Mouse (Mus musculus): ENCODE measurements around the gene Aste1. TPM values are rescaled to one million over a fixed set of nuclear protein-coding genes. Genes with fewer than 3 reads are reported as not detected.
A peak's percentile ranks its signal among the peaks of the same experiment; 100 is the strongest.

Gene Aste1
- 13.7 and 16.1 TPM in 2 replicates for polyA plus RNA-seq (2016; fragmentation: Nextera tagmentation; extraction: Ambion mirVana)

GRCm38 (mm10) chr9:105395218-105395627 is at the start of gene Aste1, which contains the start of gene Nek11:
Gene Aste1, plus strand, starts transcription at chr9:105395392.
Gene Nek11, minus strand, starts transcription at chr9:105395524.
- WGBS: under 1% methylated on average over 44 of the region's 44 CpGs
- Histone ChIP-seq H3K27me3 (ENCODE audit: insufficient read depth, poor library complexity, severe bottlenecking) (no peaks in the 10 kb centered on the region), H3K4me3 (peak within 1 kb of the TSS; percentile 77), H3K36me3 (peaks cover 26% of the 10 kb centered on the region), H3K27ac (peak within 1 kb of the TSS; percentile 91), H3K9me3 (no peaks in the 10 kb centered on the region), H3K4me1 (peaks cover 5% of the 10 kb centered on the region)
- peak; percentile 97 for DNase-seq (ENCODE audit: low spot score)

- no peaks in the 10 kb centered on the region for H3K36me3 ChIP-seq
- no peaks in the 10 kb centered on the region for H3K4me1 ChIP-seq
- no peak for DNase-seq (ENCODE audit: low spot score)
- 75% methylated on average over 10 of the region's 10 CpGs for WGBS
- H3K27ac ChIP-seq: no peak overlapping the region
- no peak overlapping the region for H3K4me3 ChIP-seq
- H3K27me3 ChIP-seq (ENCODE audit: insufficient read depth, poor library complexity, severe bottlenecking): no peaks in the 10 kb centered on the region
- H3K9me3 ChIP-seq: no peaks in the 10 kb centered on the region
Observed at GRCm38 (mm10) chr9:105348242-105349031, 46.8 kb upstream of the Aste1 start.

- WGBS: 78% methylated on average over 5 of the region's 5 CpGs
- no peaks in the 10 kb centered on the region for H3K27me3 ChIP-seq (ENCODE audit: insufficient read depth, poor library complexity, severe bottlenecking)
- no peaks in the 10 kb centered on the region for H3K9me3 ChIP-seq
- DNase-seq (ENCODE audit: low spot score): no peak
- no peaks in the 10 kb centered on the region for H3K36me3 ChIP-seq
- no peaks in the 10 kb centered on the region for H3K4me1 ChIP-seq
- H3K27ac ChIP-seq: no peak overlapping the region
- H3K4me3 ChIP-seq: no peak overlapping the region
Observed at GRCm38 (mm10) chr9:105349034-105349433, 46.2 kb upstream of the Aste1 start.

- WGBS: 78% methylated on average over 2 of the region's 2 CpGs
- no peak for DNase-seq (ENCODE audit: low spot score)
- H3K36me3 ChIP-seq: no peaks in the 10 kb centered on the region
Observed at GRCm38 (mm10) chr9:105362181-105362580, 33.0 kb upstream of the Aste1 start.

GRCm38 (mm10) chr9:105363520-105364231 is 31.5 kb upstream of the Aste1 start:
- no peaks in the 10 kb centered on the region for H3K4me1 ChIP-seq
- 82% methylated on average over 5 of the region's 5 CpGs for WGBS
- no peak overlapping the region for H3K4me3 ChIP-seq
- DNase-seq (ENCODE audit: low spot score): no peak
- no peaks in the 10 kb centered on the region for H3K36me3 ChIP-seq
- H3K9me3 ChIP-seq: no peaks in the 10 kb centered on the region
- H3K27ac ChIP-seq: no peak overlapping the region
- H3K27me3 ChIP-seq (ENCODE audit: insufficient read depth, poor library complexity, severe bottlenecking): no peaks in the 10 kb centered on the region

More at GRCm38 (mm10) chr9:105362181-105362580, 33.0 kb upstream of the Aste1 start:
- no peaks in the 10 kb centered on the region for H3K27me3 ChIP-seq (ENCODE audit: insufficient read depth, poor library complexity, severe bottlenecking)
- no peak overlapping the region for H3K27ac ChIP-seq
- no peaks in the 10 kb centered on the region for H3K4me1 ChIP-seq
- no peaks in the 10 kb centered on the region for H3K9me3 ChIP-seq
- H3K4me3 ChIP-seq: no peak overlapping the region

- Histone ChIP-seq H3K36me3 (no peaks in the 10 kb centered on the region), H3K9me3 (no peaks in the 10 kb centered on the region), H3K4me1 (no peaks in the 10 kb centered on the region), H3K27ac (no peak overlapping the region), H3K27me3 (ENCODE audit: insufficient read depth, poor library complexity, severe bottlenecking) (no peaks in the 10 kb centered on the region), H3K4me3 (no peak overlapping the region)
- 84% methylated on average over 4 of the region's 4 CpGs for WGBS
- DNase-seq (ENCODE audit: low spot score): no peak
Observed at GRCm38 (mm10) chr9:105366199-105366598, 29.0 kb upstream of the Aste1 start.

- no peak for DNase-seq (ENCODE audit: low spot score)
- H3K4me1 ChIP-seq: no peaks in the 10 kb centered on the region
- H3K27me3 ChIP-seq (ENCODE audit: insufficient read depth, poor library complexity, severe bottlenecking): no peaks in the 10 kb centered on the region
- no peak overlapping the region for H3K27ac ChIP-seq
- H3K36me3 ChIP-seq: no peaks in the 10 kb centered on the region
- H3K4me3 ChIP-seq: no peak overlapping the region
- H3K9me3 ChIP-seq: no peaks in the 10 kb centered on the region
- 87% methylated on average over 3 of the region's 3 CpGs for WGBS
Observed at GRCm38 (mm10) chr9:105368605-105369004, 26.6 kb upstream of the Aste1 start.

GRCm38 (mm10) chr9:105374361-105374760 is 20.8 kb upstream of the Aste1 start:
- Histone ChIP-seq H3K36me3 (no peaks in the 10 kb centered on the region), H3K27me3 (ENCODE audit: insufficient read depth, poor library complexity, severe bottlenecking) (no peaks in the 10 kb centered on the region), H3K4me3 (no peak overlapping the region), H3K4me1 (no peaks in the 10 kb centered on the region), H3K9me3 (no peaks in the 10 kb centered on the region), H3K27ac (no peak overlapping the region)
- 69% methylated on average over 5 of the region's 5 CpGs for WGBS
- peak; percentile 59 for DNase-seq (ENCODE audit: low spot score)

GRCm38 (mm10) chr9:105376411-105376810 is 18.8 kb upstream of the Aste1 start:
- H3K4me3 ChIP-seq: no peak overlapping the region
- H3K27ac ChIP-seq: no peak overlapping the region
- WGBS: 69% methylated on average over 7 of the region's 7 CpGs
- no peak for DNase-seq (ENCODE audit: low spot score)
- H3K27me3 ChIP-seq (ENCODE audit: insufficient read depth, poor library complexity, severe bottlenecking): no peaks in the 10 kb centered on the region
- H3K4me1 ChIP-seq: no peaks in the 10 kb centered on the region
- no peaks in the 10 kb centered on the region for H3K36me3 ChIP-seq
- no peaks in the 10 kb centered on the region for H3K9me3 ChIP-seq

GRCm38 (mm10) chr9:105376954-105377530 is 18.1 kb upstream of the Aste1 start:
- Histone ChIP-seq H3K4me1 (no peaks in the 10 kb centered on the region), H3K27me3 (ENCODE audit: insufficient read depth, poor library complexity, severe bottlenecking) (no peaks in the 10 kb centered on the region), H3K9me3 (no peaks in the 10 kb centered on the region), H3K36me3 (no peaks in the 10 kb centered on the region), H3K27ac (no peak overlapping the region), H3K4me3 (no peak overlapping the region)
- DNase-seq (ENCODE audit: low spot score): peak; percentile 66
- WGBS: 72% methylated on average over 7 of the region's 7 CpGs

- no peaks in the 10 kb centered on the region for H3K4me1 ChIP-seq
- H3K4me3 ChIP-seq: no peak overlapping the region
- H3K27ac ChIP-seq: no peak overlapping the region
- H3K36me3 ChIP-seq: no peaks in the 10 kb centered on the region
- H3K27me3 ChIP-seq (ENCODE audit: insufficient read depth, poor library complexity, severe bottlenecking): no peaks in the 10 kb centered on the region
- no peaks in the 10 kb centered on the region for H3K9me3 ChIP-seq
- DNase-seq (ENCODE audit: low spot score): peak; percentile 11
- WGBS: 64% methylated on average over 3 of the region's 3 CpGs
Observed at GRCm38 (mm10) chr9:105377622-105378021, 17.6 kb upstream of the Aste1 start.

- no peak for DNase-seq (ENCODE audit: low spot score)
- no peaks in the 10 kb centered on the region for H3K4me1 ChIP-seq
- no peak overlapping the region for H3K4me3 ChIP-seq
- H3K27me3 ChIP-seq (ENCODE audit: insufficient read depth, poor library complexity, severe bottlenecking): no peaks in the 10 kb centered on the region
- no peak overlapping the region for H3K27ac ChIP-seq
- WGBS: 76% methylated on average over 8 of the region's 8 CpGs
- no peaks in the 10 kb centered on the region for H3K36me3 ChIP-seq
- H3K9me3 ChIP-seq: no peaks in the 10 kb centered on the region
Observed at GRCm38 (mm10) chr9:105379533-105380145, 15.6 kb upstream of the Aste1 start.

- Histone ChIP-seq H3K27me3 (ENCODE audit: insufficient read depth, poor library complexity, severe bottlenecking) (no peaks in the 10 kb centered on the region), H3K36me3 (no peaks in the 10 kb centered on the region), H3K4me3 (no peak overlapping the region), H3K27ac (no peak overlapping the region), H3K4me1 (no peaks in the 10 kb centered on the region), H3K9me3 (no peaks in the 10 kb centered on the region)
- DNase-seq (ENCODE audit: low spot score): no peak
- 77% methylated on average over 5 of the region's 5 CpGs for WGBS
Observed at GRCm38 (mm10) chr9:105387403-105387802, 7.8 kb upstream of the Aste1 start.

All from heart, embryonic 10.5 days (tissue).